Mouse (Mus musculus) forebrain, embryonic 13.5 days (tissue): Measurements from ENCODE around the gene Prkar1b. TPM values are rescaled to one million over a fixed set of nuclear protein-coding genes. Genes with fewer than 3 reads are reported as not detected.
A peak's percentile ranks its signal among the peaks of the same experiment; 100 is the strongest.

Experiments
- ATAC-seq: fragments of 200-750 bp; cut with Nextera tagmentation; 2 replicates; pipeline ENCODE4 v1.8.0; 2017
- H3K27ac ChIP-seq: fragments of 300-500 bp; sonication (generic); 2 replicates; pipeline ENCODE4 v1.5.1; 2015; ENCODE audit warnings: inconsistent platforms, mild to moderate bottlenecking, moderate library complexity
- H3K27me3 ChIP-seq: fragments of 300-500 bp; sonication (generic); 2 replicates; pipeline ENCODE4 v1.6.1; 2015; ENCODE audit warnings: mild to moderate bottlenecking, inconsistent platforms
- H3K36me3 ChIP-seq: fragments of 300-500 bp; sonication (generic); 2 replicates; pipeline ENCODE4 v1.6.1; 2015; ENCODE audit warnings: mild to moderate bottlenecking, inconsistent platforms; ENCODE audit not compliant: poor library complexity, severe bottlenecking
- H3K4me1 ChIP-seq: fragments of 300-500 bp; sonication (generic); 2 replicates; pipeline ENCODE4 v1.6.1; 2015; ENCODE audit warnings: inconsistent platforms
- H3K4me2 ChIP-seq: fragments of 300-500 bp; sonication (generic); 2 replicates; pipeline ENCODE4 v1.6.1; 2015; ENCODE audit warnings: inconsistent platforms, mild to moderate bottlenecking, moderate library complexity
- H3K4me3 ChIP-seq: fragments of 300-500 bp; sonication (generic); 2 replicates; pipeline ENCODE4 v1.5.1; 2015; ENCODE audit warnings: mild to moderate bottlenecking, inconsistent platforms
- H3K9ac ChIP-seq: fragments of 300-500 bp; sonication (generic); 2 replicates; pipeline ENCODE4 v1.6.1; 2015; ENCODE audit warnings: mild to moderate bottlenecking, inconsistent platforms
- H3K9me3 ChIP-seq: fragments of 300-500 bp; sonication (generic); replicated peaks from 2 replicates; pipeline ENCODE4 v1.6.1; 2016; ENCODE audit warnings: inconsistent platforms
- WGBS: fragments of 180-500 bp; shearing (Covaris S2); methylation state at CpG from one replicate; pipeline ENCODE4 v1.1.7; 2015; 5-methylcytosine and 5-hydroxymethylcytosine counted together
- polyA plus RNA-seq: library from polyadenylated mRNA; unstranded; fragments of >200 nt; fragmentation: Nextera tagmentation; extraction: Ambion mirVana; gene quantifications from 2 replicates; pipeline ENCODE4 v1.2.1, GENCODE M21; 2015

The Prkar1b gene
- polyA plus RNA-seq, 1 experiment from 2014 or later = 63.4 TPM

DNA sequence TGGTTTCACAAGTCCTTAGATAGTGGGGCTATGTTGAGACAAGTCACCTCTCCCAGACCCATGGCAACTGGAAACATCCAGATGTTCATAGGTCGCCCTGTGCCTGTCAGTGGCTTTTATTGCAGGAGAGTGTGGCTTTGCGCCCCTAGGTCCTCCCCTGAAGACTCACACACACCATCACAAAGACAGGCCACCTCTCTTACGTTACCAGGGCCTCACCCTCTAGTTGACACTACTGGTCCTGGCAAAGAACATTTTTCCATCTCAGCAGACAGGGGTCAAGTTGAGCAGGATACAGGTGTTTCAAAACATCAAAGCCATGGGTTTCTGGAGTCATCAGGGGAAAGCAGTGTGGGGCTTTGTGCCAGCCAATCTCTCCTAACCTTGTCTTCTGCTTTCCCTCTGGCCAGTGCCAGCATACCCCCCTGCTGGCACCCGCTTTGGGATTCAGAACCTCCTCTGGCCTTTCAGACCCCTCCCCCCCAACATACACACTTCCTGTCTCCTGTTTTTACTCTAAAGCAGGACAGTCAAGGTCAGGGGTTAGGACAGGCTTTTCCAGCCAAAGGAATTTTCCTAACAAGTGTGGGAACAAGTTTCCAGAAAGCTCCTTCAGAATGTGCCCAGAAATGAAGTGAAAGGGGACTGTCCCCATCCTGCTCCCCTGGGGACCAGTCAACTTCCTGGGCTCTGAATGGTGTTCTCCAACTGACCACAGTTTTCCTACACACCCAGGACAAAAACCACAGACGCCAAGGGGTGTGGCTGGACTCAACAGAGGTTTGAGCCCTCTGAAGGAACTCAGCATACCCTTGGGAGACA is 31.5 kb downstream of the Prkar1b start:
- 77% methylated on average over 5 of the region's 5 CpGs for WGBS
- H3K36me3 ChIP-seq = no peaks in the 10 kb centered on the region
- 0 out of 2 replicates have a peak, but pooled peaks cover 5% of the 10 kb centered on the region for H3K4me1 ChIP-seq
- no peak overlapping the region for H3K27ac ChIP-seq
- no peak overlapping the region for H3K4me3 ChIP-seq
- ATAC-seq = no peak
- no peak overlapping the region for H3K4me2 ChIP-seq
- H3K9ac ChIP-seq = no peak overlapping the region
- no peaks in the 10 kb centered on the region for H3K27me3 ChIP-seq
- 0 out of 2 replicates have a peak, but pooled peaks cover 3% of the 10 kb centered on the region for H3K9me3 ChIP-seq

DNA sequence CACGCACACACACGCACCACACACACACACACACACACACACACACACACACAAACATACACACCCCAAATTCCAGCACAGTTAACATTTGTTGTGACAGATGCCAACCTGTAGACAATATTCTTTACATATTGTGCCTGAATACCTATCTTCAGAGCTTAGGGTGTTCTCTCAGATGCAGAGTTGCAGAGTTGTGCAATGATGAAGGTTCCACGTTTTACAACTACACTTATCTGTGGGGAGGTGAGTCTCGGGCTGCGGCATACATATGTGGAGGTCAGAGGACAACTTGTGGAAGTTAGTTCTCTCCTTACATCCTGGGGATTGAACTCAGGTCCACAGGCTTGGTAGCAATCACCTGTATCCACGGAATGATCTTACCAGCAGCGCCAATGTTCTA is 34.3 kb downstream of the Prkar1b start:
- no peak overlapping the region for H3K27ac ChIP-seq
- no peak overlapping the region for H3K9ac ChIP-seq
- peaks cover 14% of the 10 kb centered on the region; the same call in 1 of the 2 replicates for H3K4me1 ChIP-seq
- no peaks in the 10 kb centered on the region for H3K36me3 ChIP-seq
- 93% methylated on average over 7 of the region's 7 CpGs for WGBS
- no peak overlapping the region for H3K4me2 ChIP-seq
- H3K9me3 ChIP-seq = no peaks in the 10 kb centered on the region
- ATAC-seq = no peak
- H3K4me3 ChIP-seq = no peak overlapping the region
- no peaks in the 10 kb centered on the region for H3K27me3 ChIP-seq

DNA sequence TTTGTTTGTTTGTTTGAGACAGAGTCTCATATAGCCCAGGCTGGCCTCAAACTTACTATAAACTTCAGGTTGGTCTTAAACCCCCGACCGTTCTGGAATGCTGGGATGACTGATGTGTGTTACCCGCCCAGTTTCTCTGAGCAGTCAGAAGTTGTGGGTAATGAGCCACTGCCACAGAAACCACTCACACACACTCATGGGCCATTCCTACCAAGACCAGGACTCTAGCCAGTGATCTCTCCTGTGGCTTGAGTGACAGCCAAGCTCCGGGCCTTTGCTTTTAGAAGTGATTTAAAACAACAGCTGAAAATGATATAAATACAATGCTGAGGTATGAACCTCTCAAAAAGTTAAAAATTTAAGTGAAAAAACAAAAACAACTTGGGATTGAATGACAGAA is 34.9 kb downstream of the Prkar1b start:
- Histone ChIP-seq H3K9ac (no peak overlapping the region), H3K4me2 (no peak overlapping the region), H3K27me3 (no peaks in the 10 kb centered on the region), H3K27ac (no peak overlapping the region), H3K4me1 (peaks cover 14% of the 10 kb centered on the region; the same call in 1 of the 2 replicates), H3K4me3 (no peak overlapping the region), H3K9me3 (no peaks in the 10 kb centered on the region), H3K36me3 (no peaks in the 10 kb centered on the region)
- 85% methylated on average over 4 of the region's 4 CpGs for WGBS
- no peak for ATAC-seq

GRCm38 (mm10) chr5:139112418-139112817 is 37.4 kb downstream of the Prkar1b start:
- H3K4me2 ChIP-seq = no peak overlapping the region
- H3K36me3 ChIP-seq = no peaks in the 10 kb centered on the region
- no peak overlapping the region; the same call in 1 of the 2 replicates for H3K27ac ChIP-seq
- H3K9ac ChIP-seq = no peak overlapping the region
- peaks cover 14% of the 10 kb centered on the region; the same call in 1 of the 2 replicates for H3K4me1 ChIP-seq
- H3K9me3 ChIP-seq = no peaks in the 10 kb centered on the region
- WGBS = 72% methylated on average over 9 of the region's 9 CpGs
- no peaks in the 10 kb centered on the region for H3K27me3 ChIP-seq
- H3K4me3 ChIP-seq = no peak overlapping the region
- ATAC-seq = no peak

- H3K4me3 ChIP-seq = no peak overlapping the region
- WGBS = 60% methylated on average over 9 of the region's 9 CpGs
- H3K27me3 ChIP-seq = no peaks in the 10 kb centered on the region
- ATAC-seq = no peak
- no peak overlapping the region; the same call in 1 of the 2 replicates for H3K27ac ChIP-seq
- H3K9me3 ChIP-seq = no peaks in the 10 kb centered on the region
- no peak overlapping the region for H3K4me2 ChIP-seq
- H3K9ac ChIP-seq = no peak overlapping the region
- H3K36me3 ChIP-seq = no peaks in the 10 kb centered on the region
- peaks cover 14% of the 10 kb centered on the region; the same call in 1 of the 2 replicates for H3K4me1 ChIP-seq
These were observed 37.8 kb downstream of the Prkar1b start for GRCm38 (mm10) chr5:139111991-139112390.

DNA sequence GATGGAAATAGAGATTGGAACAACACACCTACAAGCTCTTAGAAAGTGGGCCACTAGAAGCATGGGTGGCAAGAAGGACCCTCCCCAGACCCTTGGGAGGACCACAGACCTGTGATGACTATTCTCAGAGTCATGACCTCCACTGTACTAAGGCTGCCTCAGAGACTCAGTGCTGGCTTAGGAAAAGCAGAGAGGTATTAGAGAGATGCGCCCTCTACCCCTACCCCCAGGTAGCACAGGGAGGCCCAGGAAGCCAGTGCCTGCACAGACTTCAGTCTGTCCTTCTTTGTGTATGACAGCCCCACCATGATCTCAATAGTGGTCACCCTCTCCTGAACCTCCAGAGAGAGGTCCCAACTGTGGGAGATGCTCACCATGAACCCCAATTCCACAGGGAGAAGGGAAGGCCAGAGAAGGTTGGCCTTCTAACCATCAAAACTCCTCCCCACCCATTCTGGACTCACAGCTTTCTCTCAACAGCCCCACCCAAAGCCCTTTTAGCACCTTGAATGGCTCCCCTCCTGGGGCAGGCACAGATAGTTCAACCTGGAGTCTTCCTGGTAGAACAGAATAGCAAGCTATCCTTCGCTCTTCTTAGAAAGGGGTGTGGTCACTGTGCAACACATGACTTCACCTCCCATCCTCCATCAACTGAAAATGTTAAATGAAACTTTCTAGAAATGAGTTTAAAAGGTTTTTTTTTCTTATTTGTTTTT is 39.5 kb downstream of the Prkar1b start:
- Histone ChIP-seq H3K36me3 (no peaks in the 10 kb centered on the region), H3K4me1 (peaks cover 14% of the 10 kb centered on the region; the same call in 1 of the 2 replicates), H3K27me3 (no peaks in the 10 kb centered on the region), H3K4me3 (no peak overlapping the region), H3K9me3 (no peaks in the 10 kb centered on the region), H3K27ac (no peak overlapping the region), H3K9ac (no peak overlapping the region), H3K4me2 (no peak overlapping the region)
- 87% methylated on average over 2 of the region's 2 CpGs for WGBS
- ATAC-seq = no peak

DNA sequence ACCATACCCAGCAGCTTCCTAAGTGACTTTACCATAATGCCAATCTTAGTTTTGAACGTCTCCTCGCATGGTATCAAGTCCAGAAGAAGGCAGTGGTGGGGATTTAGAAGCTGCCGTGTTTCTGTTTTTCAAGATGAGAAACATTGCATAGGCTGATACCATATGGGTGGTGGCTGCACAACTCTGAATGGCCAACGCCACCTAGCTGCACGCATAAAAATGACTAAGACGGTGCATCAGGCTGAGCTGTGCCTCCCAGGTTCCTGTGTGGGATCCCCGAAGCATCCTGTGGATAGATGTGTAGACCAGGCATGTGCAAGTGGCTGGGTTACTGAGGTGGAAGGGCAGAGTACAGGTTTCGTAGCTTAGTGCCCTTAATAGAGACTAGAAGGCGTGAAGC is 42.0 kb downstream of the Prkar1b start:
- Histone ChIP-seq H3K4me1 (peaks cover 9% of the 10 kb centered on the region; the same call in 1 of the 2 replicates), H3K27ac (no peak overlapping the region), H3K36me3 (no peaks in the 10 kb centered on the region), H3K9me3 (no peaks in the 10 kb centered on the region; the same call in 1 of the 2 replicates), H3K27me3 (no peaks in the 10 kb centered on the region), H3K4me3 (no peak overlapping the region), H3K4me2 (no peak overlapping the region), H3K9ac (no peak overlapping the region)
- 79% methylated on average over 9 of the region's 9 CpGs for WGBS
- no peak for ATAC-seq

DNA sequence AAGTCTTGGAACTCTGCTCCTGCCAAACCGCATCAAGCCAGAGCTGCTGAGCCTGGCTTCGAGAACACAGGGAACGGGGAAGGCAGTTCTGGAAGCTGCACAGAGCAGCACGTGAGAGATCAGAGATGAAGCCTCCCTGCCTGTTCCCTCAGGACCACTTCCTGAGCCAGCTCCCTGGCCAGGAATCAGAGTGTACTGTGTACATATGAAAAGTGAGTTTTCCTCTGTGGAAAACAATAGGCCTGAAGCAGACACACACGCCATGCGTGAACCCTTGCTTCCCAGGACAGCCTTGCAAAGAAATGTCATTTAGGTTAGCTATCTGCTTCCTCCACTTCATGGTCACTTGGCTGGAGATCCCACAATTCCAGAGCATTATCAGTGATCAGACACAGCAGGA is 48.0 kb downstream of the Prkar1b start:
- Histone ChIP-seq H3K9ac (no peak overlapping the region), H3K4me1 (peaks cover 14% of the 10 kb centered on the region), H3K27ac (no peak overlapping the region), H3K4me3 (no peak overlapping the region), H3K36me3 (no peaks in the 10 kb centered on the region), H3K9me3 (no peaks in the 10 kb centered on the region; the same call in 1 of the 2 replicates), H3K27me3 (no peaks in the 10 kb centered on the region), H3K4me2 (no peak overlapping the region)
- 83% methylated on average over 6 of the region's 6 CpGs for WGBS
- ATAC-seq = no peak

GRCm38 (mm10) chr5:139098991-139099972 is 50.5 kb downstream of the Prkar1b start:
- WGBS = 46% methylated on average over 12 of the region's 12 CpGs
- ATAC-seq = peak; percentile 38; the same call in 1 of the 2 replicates
- Histone ChIP-seq H3K36me3 (no peaks in the 10 kb centered on the region), H3K27me3 (no peaks in the 10 kb centered on the region), H3K4me1 (peaks cover 14% of the 10 kb centered on the region), H3K9ac (no peak overlapping the region), H3K27ac (peak overlapping the region; percentile 57), H3K4me2 (no peak overlapping the region), H3K9me3 (no peaks in the 10 kb centered on the region; the same call in 1 of the 2 replicates), H3K4me3 (no peak overlapping the region)

DNA sequence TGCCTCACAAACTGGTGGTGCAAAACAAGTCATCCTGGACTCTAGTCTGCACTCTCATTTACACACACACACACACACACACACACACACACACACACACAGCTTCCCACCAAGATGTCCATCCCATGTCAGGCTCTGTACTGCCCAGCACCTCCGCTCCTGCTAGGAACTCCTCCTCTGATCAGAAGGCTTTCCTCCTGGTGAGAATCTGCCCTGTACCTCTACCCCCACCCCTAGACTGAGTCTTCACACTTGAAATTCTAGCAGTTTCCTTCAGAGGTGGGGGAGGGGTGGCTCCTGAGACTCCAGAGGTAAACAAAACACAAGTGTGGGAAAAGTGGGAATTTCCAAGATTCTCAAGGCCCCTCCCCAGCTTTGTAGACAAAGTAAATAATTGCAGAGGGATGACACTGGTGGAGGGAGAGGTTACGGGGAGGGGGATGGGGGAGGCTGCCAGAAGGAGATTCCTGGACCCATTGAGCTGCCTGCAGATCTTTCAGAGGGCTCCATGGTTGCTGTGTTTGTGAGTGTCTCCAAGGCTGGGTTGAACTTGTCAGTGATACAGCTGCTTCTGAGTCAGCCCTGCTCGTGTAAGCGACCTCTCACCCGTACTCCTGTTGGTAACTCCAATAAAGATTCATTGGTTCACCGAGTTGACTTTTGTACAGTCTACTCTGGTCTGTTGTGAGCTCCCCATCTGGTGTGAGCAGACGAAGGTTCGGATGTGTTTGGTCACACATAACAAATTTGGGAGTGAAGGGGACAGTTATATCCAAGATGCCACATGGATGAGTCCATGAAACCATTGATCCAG is 54.3 kb downstream of the Prkar1b start:
- Histone ChIP-seq H3K4me2 (no peak overlapping the region), H3K9ac (no peak overlapping the region), H3K27ac (no peak overlapping the region), H3K36me3 (no peaks in the 10 kb centered on the region), H3K27me3 (no peaks in the 10 kb centered on the region), H3K4me3 (no peak overlapping the region), H3K4me1 (peaks cover 14% of the 10 kb centered on the region), H3K9me3 (no peaks in the 10 kb centered on the region)
- 83% methylated on average over 8 of the region's 8 CpGs for WGBS
- ATAC-seq = no peak

DNA sequence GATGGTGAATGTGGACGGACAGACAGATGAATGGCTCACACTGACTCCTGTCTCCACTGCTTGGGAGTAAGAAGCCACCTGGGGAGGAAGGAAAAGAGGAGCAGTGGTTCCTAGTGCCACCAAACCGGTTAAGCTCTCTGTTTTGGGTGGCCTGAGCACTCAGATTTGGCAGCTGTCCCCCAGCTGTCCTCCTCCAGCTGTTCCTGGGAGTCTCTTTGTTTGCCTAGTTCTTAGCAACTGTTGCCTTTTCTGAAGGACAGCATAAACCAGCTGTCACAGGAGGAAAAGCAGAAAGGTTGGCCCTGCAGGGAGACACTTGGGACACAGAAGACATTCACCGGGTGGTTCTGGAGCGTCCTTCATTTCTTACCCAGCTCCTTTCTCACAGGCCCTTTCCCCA is 56.3 kb downstream of the Prkar1b start:
- Histone ChIP-seq H3K4me3 (no peak overlapping the region), H3K27me3 (no peaks in the 10 kb centered on the region), H3K27ac (no peak overlapping the region), H3K4me1 (0 out of 2 replicates have a peak, but pooled peaks cover 4% of the 10 kb centered on the region), H3K9ac (no peak overlapping the region), H3K36me3 (no peaks in the 10 kb centered on the region), H3K4me2 (no peak overlapping the region), H3K9me3 (no peaks in the 10 kb centered on the region)
- WGBS = 84% methylated on average over 4 of the region's 4 CpGs
- ATAC-seq = no peak
